Mouse (Mus musculus): Measurements from ENCODE around the gene Cox8b.

- no peak for TF ChIP-seq CTCF (IDR thresholded peaks at IDR 0.05; ENCODE audit: borderline replicate concordance, control insufficient read depth, extremely low read depth, insufficient read depth, low read length, poor library complexity)
- TF ChIP-seq POLR2A (IDR thresholded peaks at IDR 0.05; ENCODE audit: control insufficient read depth, extremely low read depth, insufficient read depth, low read length, poor library complexity): no peak
These were observed 41.5 kb downstream of the Cox8b start for GRCm38 (mm10) chr7:140858746-140859145.

Data from thymus, adult 2 months (tissue).